In the genomic region with DNA sequence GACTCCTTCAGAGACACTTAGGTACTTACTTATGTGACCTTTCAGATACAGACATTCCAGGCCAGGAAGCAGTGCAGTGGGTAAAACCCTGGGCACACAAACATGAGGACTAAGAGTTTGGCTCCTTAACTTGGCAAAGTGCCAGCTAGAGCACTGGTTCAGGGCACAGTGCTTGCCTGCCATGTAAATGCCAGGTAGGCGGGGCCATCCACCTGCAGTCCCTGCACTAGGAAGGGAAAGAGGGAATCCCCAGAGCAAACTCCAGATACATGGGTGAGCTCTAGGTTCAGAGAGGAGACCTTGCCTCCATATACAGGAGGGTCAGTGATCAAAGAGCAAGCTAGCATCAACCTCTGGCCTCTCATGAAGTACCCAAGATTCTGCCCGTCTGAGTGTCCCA, we compare ENCODE assay signal across 11 mouse cellular contexts. TPM values are rescaled to one million over a fixed set of nuclear protein-coding genes. Genes with fewer than 3 reads are reported as not detected.
A peak's percentile ranks its signal among the peaks of the same experiment; 100 is the strongest.
DNase-seq lines count a peak whose midpoint lies in the region; ATAC-seq and TF ChIP-seq lines count a peak whose summit lies in the region.
"Had no signal": no experiment of that assay in that cellular context is flagged by ENCODE, and none has a peak within 500 bp of the region (broad histone marks: within the 10 kb centered on the region; RNA-seq: fewer than 3 reads in every experiment).

No protein-coding gene starts in this region.

- no peaks in the 10 kb centered on the region for H3K36me3 ChIP-seq in intestine, postnatal 0 days (ENCODE audit: control insufficient read depth, insufficient read depth)
- H3K36me3 ChIP-seq in lung, postnatal 0 days (ENCODE audit: insufficient read depth, low read length), result no peaks in the 10 kb centered on the region
- no peaks in the 10 kb centered on the region for H3K36me3 ChIP-seq in hindbrain, embryonic 11.5 days (ENCODE audit: control insufficient read depth, insufficient read depth, low read length)
- H3K36me3 ChIP-seq: embryonic facial prominence, embryonic 13.5 days; liver, embryonic 12.5 days; neural tube, embryonic 13.5 days had no signal

- 0 out of 2 replicates have a peak overlapping the region, but pooled peaks have one; percentile 1 for H3K4me2 ChIP-seq in intestine, postnatal 0 days (replicated peaks; ENCODE audit: low read depth)
- H3K4me2 ChIP-seq in lung, postnatal 0 days (replicated peaks; ENCODE audit: low read depth, low read length), result no peak overlapping the region
- no peak overlapping the region for H3K4me2 ChIP-seq in hindbrain, embryonic 11.5 days (replicated peaks; ENCODE audit: low read depth, low read length)
- H3K4me2 ChIP-seq: embryonic facial prominence, embryonic 13.5 days; liver, embryonic 12.5 days; neural tube, embryonic 13.5 days had no signal

- TF ChIP-seq EP300 in lung, postnatal 0 days (IDR thresholded peaks at IDR 0.05), result no peak

- WGBS in intestine, postnatal 0 days, result 44% methylated on average over 2 of the region's 2 CpGs
- 53% methylated on average over 2 of the region's 2 CpGs for WGBS in lung, postnatal 0 days
- whole genome bisulfite sequencing in hindbrain, embryonic 11.5 days, result 87% methylated on average over 2 of the region's 2 CpGs

- peak; percentile 68 for ATAC-seq in intestine, postnatal 0 days
- ATAC-seq in lung, postnatal 0 days, result peak; percentile 82
- no peak for ATAC-seq in hindbrain, embryonic 11.5 days (ENCODE audit: low FRiP score)
- ATAC-seq: liver, embryonic 12.5 days had no signal

- TF ChIP-seq CTCF in intestine, postnatal 0 days (IDR thresholded peaks at IDR 0.05; ENCODE audit: low read depth), result no peak
- TF ChIP-seq CTCF in lung, postnatal 0 days (IDR thresholded peaks at IDR 0.05), result no peak

- DNase-seq in left cerebral cortex, postnatal 4 days, result peak; percentile 49
- no peak for DNase-seq in left cerebral cortex, adult 11 months (ENCODE audit: low spot score)
- DNase-seq in lung, postnatal 0 days (ENCODE audit: low spot score), result peak; percentile 83
- no peak for DNase-seq in spleen, postnatal 10 days (ENCODE audit: low spot score in 2 of 2)
- no peak for DNase-seq in T-cell, adult 2 months (ENCODE audit: low spot score)
- no peak for DNase-seq in hindbrain, embryonic 11.5 days (ENCODE audit: low spot score)

- intact Hi-C loops in left cerebral cortex, postnatal 4 days (cut with DNase I), result no loop called here

- no peaks in the 10 kb centered on the region for H3K27me3 ChIP-seq in intestine, postnatal 0 days (replicated peaks; ENCODE audit: control insufficient read depth, insufficient read depth, low read length)
- no peaks in the 10 kb centered on the region for H3K27me3 ChIP-seq in lung, postnatal 0 days (replicated peaks; ENCODE audit: insufficient read depth, low read length)
- no peaks in the 10 kb centered on the region for H3K27me3 ChIP-seq in hindbrain, embryonic 11.5 days (ENCODE audit: control insufficient read depth, insufficient read depth, low read length)
- H3K27me3 ChIP-seq: embryonic facial prominence, embryonic 13.5 days; liver, embryonic 12.5 days; neural tube, embryonic 13.5 days had no signal

- H3K27ac ChIP-seq in brown adipose tissue, adult 24 weeks (replicated peaks; ENCODE audit: low read depth, low read length), result peak overlapping the region; percentile 86
- H3K27ac ChIP-seq in intestine, postnatal 0 days (ENCODE audit: low read depth, low read length), result no peak overlapping the region
- no peak overlapping the region for H3K27ac ChIP-seq in lung, postnatal 0 days (ENCODE audit: low read length)
- H3K27ac ChIP-seq in hindbrain, embryonic 11.5 days (ENCODE audit: low read depth, low read length), result no peak overlapping the region
- H3K27ac ChIP-seq: embryonic facial prominence, embryonic 13.5 days; liver, embryonic 12.5 days; neural tube, embryonic 13.5 days had no signal

- peaks cover 34% of the 10 kb centered on the region for H3K4me1 ChIP-seq in brown adipose tissue, adult 24 weeks (ENCODE audit: control insufficient read depth, insufficient read depth, insufficient read length, low read length)
- H3K4me1 ChIP-seq in intestine, postnatal 0 days (replicated peaks; ENCODE audit: control insufficient read depth, insufficient read depth, low read length), result peaks cover 14% of the 10 kb centered on the region
- H3K4me1 ChIP-seq in lung, postnatal 0 days (ENCODE audit: insufficient read depth, low read depth, low read length), result peaks cover 8% of the 10 kb centered on the region
- no peaks in the 10 kb centered on the region; the same call in 1 of the 2 replicates for H3K4me1 ChIP-seq in hindbrain, embryonic 11.5 days (replicated peaks; ENCODE audit: control insufficient read depth, insufficient read depth, low read length)

- H3K9ac ChIP-seq in intestine, postnatal 0 days (ENCODE audit: low read depth, low read length), result no peak overlapping the region
- no peak overlapping the region for H3K9ac ChIP-seq in lung, postnatal 0 days (replicated peaks; ENCODE audit: low read depth)
- no peak overlapping the region for H3K9ac ChIP-seq in hindbrain, embryonic 11.5 days (ENCODE audit: low read depth, low read length)
- H3K9ac ChIP-seq: liver, embryonic 12.5 days; neural tube, embryonic 13.5 days had no signal

- H3K9me3 ChIP-seq in intestine, postnatal 0 days (ENCODE audit: control insufficient read depth), result no peaks in the 10 kb centered on the region
- H3K9me3 ChIP-seq in lung, postnatal 0 days (ENCODE audit: low read length), result no peaks in the 10 kb centered on the region
- H3K9me3 ChIP-seq in hindbrain, embryonic 11.5 days (ENCODE audit: control insufficient read depth, low read length), result no peaks in the 10 kb centered on the region
- H3K9me3 ChIP-seq: embryonic facial prominence, embryonic 13.5 days; liver, embryonic 12.5 days; neural tube, embryonic 13.5 days had no signal

- H3K4me3 ChIP-seq in brown adipose tissue, adult 24 weeks (ENCODE audit: insufficient read depth, low read depth, low read length), result no peak overlapping the region
- no peak overlapping the region for H3K4me3 ChIP-seq in intestine, postnatal 0 days (ENCODE audit: low read depth, low read length)
- H3K4me3 ChIP-seq in lung, postnatal 0 days (ENCODE audit: low read depth, low read length), result no peak overlapping the region
- no peak overlapping the region for H3K4me3 ChIP-seq in hindbrain, embryonic 11.5 days (ENCODE audit: low read depth, low read length)
- H3K4me3 ChIP-seq: embryonic facial prominence, embryonic 13.5 days; liver, embryonic 12.5 days; neural tube, embryonic 13.5 days had no signal

RNA-seq across cellular contexts. Expression of gene Cmtm4, which starts 7.6 kb away (rescaled TPM):
- 10 to 100 TPM; 47.2 to 48.3 TPM for total RNA-seq in left cerebral cortex, postnatal 4 days (2021)
- 21.5 and 32.4 TPM in 2 replicates for polyA plus RNA-seq in brown adipose tissue, adult 24 weeks (2012; ENCODE audit: insufficient read depth, insufficient read length, missing spikeins)
- polyA plus RNA-seq in intestine, postnatal 0 days (2015; fragmentation: Nextera tagmentation; extraction: Ambion mirVana), result 5.9 and 6.7 TPM in 2 replicates
- 3.5 TPM in 2 replicates for polyA plus RNA-seq in lung, postnatal 0 days (2015; fragmentation: Nextera tagmentation; extraction: Ambion mirVana)
- polyA plus RNA-seq in hindbrain, embryonic 11.5 days (2014; fragmentation: Nextera tagmentation; extraction: Ambion mirVana), result 2.7 and 3.8 TPM in 2 replicates

RNA-seq across cellular contexts. Expression of gene Cmtm3, which starts 48.8 kb away (rescaled TPM):
- total RNA-seq in left cerebral cortex, postnatal 4 days (2021), result 10 to 100 TPM; 22.7 to 25.5 TPM
- 12.1 and 15.1 TPM in 2 replicates for polyA plus RNA-seq in brown adipose tissue, adult 24 weeks (2012; ENCODE audit: insufficient read depth, insufficient read length, missing spikeins)
- polyA plus RNA-seq in intestine, postnatal 0 days (2015; fragmentation: Nextera tagmentation; extraction: Ambion mirVana), result 40.3 and 40.5 TPM in 2 replicates
- 98.3 and 117 TPM in 2 replicates for polyA plus RNA-seq in lung, postnatal 0 days (2015; fragmentation: Nextera tagmentation; extraction: Ambion mirVana)
- 74.8 and 87.5 TPM in 2 replicates for polyA plus RNA-seq in hindbrain, embryonic 11.5 days (2014; fragmentation: Nextera tagmentation; extraction: Ambion mirVana)

RNA-seq across cellular contexts. Expression of gene Dync1li2, which starts 54.9 kb away (rescaled TPM):
- 100 to 1,000 TPM; 168 to 169 TPM for total RNA-seq in left cerebral cortex, postnatal 4 days (2021)
- 29.1 and 29.3 TPM in 2 replicates for polyA plus RNA-seq in brown adipose tissue, adult 24 weeks (2012; ENCODE audit: insufficient read depth, insufficient read length, missing spikeins)
- polyA plus RNA-seq in intestine, postnatal 0 days (2015; fragmentation: Nextera tagmentation; extraction: Ambion mirVana), result 19.0 and 20.4 TPM in 2 replicates
- 39.4 and 44.9 TPM in 2 replicates for polyA plus RNA-seq in lung, postnatal 0 days (2015; fragmentation: Nextera tagmentation; extraction: Ambion mirVana)
- 95.4 and 96.4 TPM in 2 replicates for polyA plus RNA-seq in hindbrain, embryonic 11.5 days (2014; fragmentation: Nextera tagmentation; extraction: Ambion mirVana)

Comparison
In these comparisons a context has a peak if more than half of its experiments do, and no peak if none do; other contexts are left out.
1. DNase-seq: peak in left cerebral cortex, postnatal 4 days (single experiment) and lung, postnatal 0 days (single experiment); none in left cerebral cortex, adult 11 months (single experiment), spleen, postnatal 10 days (0 of 2), T-cell, adult 2 months (single experiment) and hindbrain, embryonic 11.5 days (single experiment).